Mouse (Mus musculus): ENCODE measurements around the gene Banp. TPM values are rescaled to one million over a fixed set of nuclear protein-coding genes. Genes with fewer than 3 reads are reported as not detected.

Gene Banp
- polyA plus RNA-seq, 1 experiment from 2014 or later: 14.5 TPM

GRCm38 (mm10) chr8:121943057-121943540 is 6.5 kb upstream of the Banp start:
- peaks cover 45% of the 10 kb centered on the region for H3K4me1 ChIP-seq (replicated peaks)
- H3K36me3 ChIP-seq: no peaks in the 10 kb centered on the region
- no peak overlapping the region for H3K4me3 ChIP-seq (replicated peaks)
- H3K4me2 ChIP-seq: no peak overlapping the region
- H3K9me3 ChIP-seq (replicated peaks): no peaks in the 10 kb centered on the region
- H3K9ac ChIP-seq: no peak overlapping the region
- DNase-seq (no peak), ATAC-seq (ENCODE audit: low read depth) (no peak)
- no peaks in the 10 kb centered on the region for H3K27me3 ChIP-seq
- 14% methylated on average over 2 of the region's 2 CpGs for WGBS (ENCODE audit: insufficient replicate concordance)
- H3K27ac ChIP-seq: no peak overlapping the region

GRCm38 (mm10) chr8:121943716-121944115 is 5.8 kb upstream of the Banp start:
- no peak for DNase-seq
- no peak overlapping the region; the same call in 1 of the 2 replicates for H3K27ac ChIP-seq
- no peaks in the 10 kb centered on the region for H3K9me3 ChIP-seq (replicated peaks)
- H3K9ac ChIP-seq: no peak overlapping the region
- no peak for ATAC-seq (ENCODE audit: low read depth)
- H3K4me3 ChIP-seq (replicated peaks): no peak overlapping the region
- no peak overlapping the region for H3K4me2 ChIP-seq
- 70% methylated on average over 8 of the region's 8 CpGs for WGBS (ENCODE audit: insufficient replicate concordance)
- no peaks in the 10 kb centered on the region for H3K27me3 ChIP-seq
- H3K4me1 ChIP-seq (replicated peaks): peaks cover 48% of the 10 kb centered on the region
- H3K36me3 ChIP-seq: no peaks in the 10 kb centered on the region

GRCm38 (mm10) chr8:121944831-121945230 is 4.7 kb upstream of the Banp start, which contains the start of gene Car5a:
TSS of gene Car5a (minus strand) at chr8:121944904.
- no peak for ATAC-seq (ENCODE audit: low read depth)
- no peak within 1 kb of the TSS for H3K9ac ChIP-seq

GRCm38 (mm10) chr8:121946351-121946750 is 3.2 kb upstream of the Banp start:
- Histone ChIP-seq H3K27me3 (no peaks in the 10 kb centered on the region), H3K4me2 (no peak overlapping the region), H3K27ac (no peak overlapping the region), H3K9me3 (replicated peaks) (no peaks in the 10 kb centered on the region), H3K4me1 (replicated peaks) (peaks cover 57% of the 10 kb centered on the region), H3K36me3 (no peaks in the 10 kb centered on the region), H3K9ac (no peak overlapping the region), H3K4me3 (replicated peaks) (no peak overlapping the region)
- DNase-seq (no peak), ATAC-seq (ENCODE audit: low read depth) (no peak)
- WGBS (ENCODE audit: insufficient replicate concordance): 79% methylated on average over 7 of the region's 7 CpGs

More at GRCm38 (mm10) chr8:121944831-121945230, 4.7 kb upstream of the Banp start, which contains the start of gene Car5a:
- no peak for DNase-seq
- H3K4me3 ChIP-seq (replicated peaks): no peak within 1 kb of the TSS
- H3K36me3 ChIP-seq: no peaks in the 10 kb centered on the region
- H3K27me3 ChIP-seq: no peaks in the 10 kb centered on the region
- H3K27ac ChIP-seq: peak within 1 kb of the TSS; percentile 51
- no peaks in the 10 kb centered on the region for H3K9me3 ChIP-seq (replicated peaks)
- H3K4me1 ChIP-seq (replicated peaks): peaks cover 55% of the 10 kb centered on the region
- no peak within 1 kb of the TSS for H3K4me2 ChIP-seq

- WGBS (ENCODE audit: insufficient replicate concordance): 30% methylated on average over 19 of the region's 19 CpGs
Measured at GRCm38 (mm10) chr8:121947047-121947752, 2.4 kb upstream of the Banp start.

GRCm38 (mm10) chr8:121947753-121948141 is 1.8 kb upstream of the Banp start:
- Histone ChIP-seq H3K4me1 (replicated peaks) (peaks cover 71% of the 10 kb centered on the region), H3K4me2 (peak overlapping the region; percentile 79), H3K27ac (peak overlapping the region; percentile 90), H3K9me3 (replicated peaks) (no peaks in the 10 kb centered on the region), H3K27me3 (no peaks in the 10 kb centered on the region), H3K9ac (peak overlapping the region; percentile 77), H3K4me3 (replicated peaks) (peak overlapping the region; percentile 58), H3K36me3 (0 out of 2 replicates have a peak, but pooled peaks cover 6% of the 10 kb centered on the region)
- DNase-seq: peak; percentile 91
- under 1% methylated on average over 18 of the region's 18 CpGs for WGBS (ENCODE audit: insufficient replicate concordance)
- ATAC-seq (ENCODE audit: low read depth): peak; percentile 55

More at GRCm38 (mm10) chr8:121947047-121947752, 2.4 kb upstream of the Banp start:
- Histone ChIP-seq H3K27ac (peak overlapping the region; percentile 90), H3K9me3 (replicated peaks) (no peaks in the 10 kb centered on the region), H3K4me3 (replicated peaks) (peak overlapping the region; percentile 58), H3K9ac (peak overlapping the region; percentile 77), H3K4me2 (peak overlapping the region; percentile 79), H3K36me3 (0 out of 2 replicates have a peak, but pooled peaks cover under 1% of the 10 kb centered on the region), H3K27me3 (no peaks in the 10 kb centered on the region), H3K4me1 (replicated peaks) (peaks cover 66% of the 10 kb centered on the region)
- DNase-seq (no peak), ATAC-seq (ENCODE audit: low read depth) (no peak)

- no peaks in the 10 kb centered on the region for H3K9me3 ChIP-seq (replicated peaks)
- no peaks in the 10 kb centered on the region for H3K27me3 ChIP-seq
- H3K4me1 ChIP-seq (replicated peaks): peaks cover 73% of the 10 kb centered on the region
- peak overlapping the region; percentile 79 for H3K4me2 ChIP-seq
- peak overlapping the region; percentile 58 for H3K4me3 ChIP-seq (replicated peaks)
- DNase-seq (peak; percentile 29), ATAC-seq (ENCODE audit: low read depth) (no peak)
- peak overlapping the region; percentile 90 for H3K27ac ChIP-seq
- peak overlapping the region; percentile 77 for H3K9ac ChIP-seq
- H3K36me3 ChIP-seq: peaks cover 13% of the 10 kb centered on the region
- 54% methylated on average over 19 of the region's 19 CpGs for WGBS (ENCODE audit: insufficient replicate concordance)
Measured at GRCm38 (mm10) chr8:121948321-121949145, 1.0 kb upstream of the Banp start.

- Histone ChIP-seq H3K4me1 (replicated peaks) (peaks cover 79% of the 10 kb centered on the region), H3K27me3 (no peaks in the 10 kb centered on the region), H3K9me3 (replicated peaks) (no peaks in the 10 kb centered on the region), H3K9ac (peak overlapping the region; percentile 99), H3K27ac (peak overlapping the region; percentile 97), H3K4me3 (replicated peaks) (peak overlapping the region; percentile 91), H3K4me2 (peak overlapping the region; percentile 93), H3K36me3 (peaks cover 30% of the 10 kb centered on the region)
- under 1% methylated on average over 66 of the region's 66 CpGs for WGBS (ENCODE audit: insufficient replicate concordance)
- DNase-seq (peak; percentile 97), ATAC-seq (ENCODE audit: low read depth) (peak; percentile 92)
Measured at GRCm38 (mm10) chr8:121949941-121950748, 595 bp downstream of the Banp start.

GRCm38 (mm10) chr8:121950749-121951655 is 1.5 kb downstream of the Banp start:
- H3K27ac ChIP-seq: peak overlapping the region; percentile 97
- peaks cover 37% of the 10 kb centered on the region for H3K36me3 ChIP-seq
- ATAC-seq (ENCODE audit: low read depth) (no peak), DNase-seq (peak; percentile 36)
- H3K4me3 ChIP-seq (replicated peaks): peak overlapping the region; percentile 91
- WGBS (ENCODE audit: insufficient replicate concordance): under 1% methylated on average over 85 of the region's 97 CpGs
- no peaks in the 10 kb centered on the region for H3K9me3 ChIP-seq (replicated peaks)
- H3K4me1 ChIP-seq (replicated peaks): peaks cover 85% of the 10 kb centered on the region
- H3K27me3 ChIP-seq: no peaks in the 10 kb centered on the region
- H3K4me2 ChIP-seq: peak overlapping the region; percentile 93
- H3K9ac ChIP-seq: peak overlapping the region; percentile 99

GRCm38 (mm10) chr8:121951656-121952009 is 2.1 kb downstream of the Banp start:
- DNase-seq: no peak
- peak overlapping the region; percentile 93 for H3K4me2 ChIP-seq
- H3K27ac ChIP-seq: peak overlapping the region; percentile 97
- H3K4me3 ChIP-seq (replicated peaks): peak overlapping the region; percentile 91
- peaks cover 85% of the 10 kb centered on the region for H3K4me1 ChIP-seq (replicated peaks)
- H3K9me3 ChIP-seq (replicated peaks): no peaks in the 10 kb centered on the region
- WGBS (ENCODE audit: insufficient replicate concordance): 10% methylated on average over 7 of the region's 7 CpGs
- no peak for ATAC-seq (ENCODE audit: low read depth)
- no peaks in the 10 kb centered on the region for H3K27me3 ChIP-seq
- H3K36me3 ChIP-seq: peaks cover 42% of the 10 kb centered on the region
- peak overlapping the region; percentile 99 for H3K9ac ChIP-seq

Measured in liver, embryonic 13.5 days (tissue).